Mouse (Mus musculus) naive thymus-derived CD4-positive, alpha-beta T cell, adult 2 months (primary cell): Measurements from ENCODE around the gene Dnajb3.
"Not testable (repeated sequence)": the region's sequence is repeated elsewhere in the genome, so short reads cannot be mapped to it uniquely, and the experiment has no call there.

ENCODE experiments used
- DNase-seq: peaks from one replicate; pipeline ENCODE4 v3.0.0-alpha.2; 2011; ENCODE audit warnings: low read depth

The Dnajb3 gene

DNA sequence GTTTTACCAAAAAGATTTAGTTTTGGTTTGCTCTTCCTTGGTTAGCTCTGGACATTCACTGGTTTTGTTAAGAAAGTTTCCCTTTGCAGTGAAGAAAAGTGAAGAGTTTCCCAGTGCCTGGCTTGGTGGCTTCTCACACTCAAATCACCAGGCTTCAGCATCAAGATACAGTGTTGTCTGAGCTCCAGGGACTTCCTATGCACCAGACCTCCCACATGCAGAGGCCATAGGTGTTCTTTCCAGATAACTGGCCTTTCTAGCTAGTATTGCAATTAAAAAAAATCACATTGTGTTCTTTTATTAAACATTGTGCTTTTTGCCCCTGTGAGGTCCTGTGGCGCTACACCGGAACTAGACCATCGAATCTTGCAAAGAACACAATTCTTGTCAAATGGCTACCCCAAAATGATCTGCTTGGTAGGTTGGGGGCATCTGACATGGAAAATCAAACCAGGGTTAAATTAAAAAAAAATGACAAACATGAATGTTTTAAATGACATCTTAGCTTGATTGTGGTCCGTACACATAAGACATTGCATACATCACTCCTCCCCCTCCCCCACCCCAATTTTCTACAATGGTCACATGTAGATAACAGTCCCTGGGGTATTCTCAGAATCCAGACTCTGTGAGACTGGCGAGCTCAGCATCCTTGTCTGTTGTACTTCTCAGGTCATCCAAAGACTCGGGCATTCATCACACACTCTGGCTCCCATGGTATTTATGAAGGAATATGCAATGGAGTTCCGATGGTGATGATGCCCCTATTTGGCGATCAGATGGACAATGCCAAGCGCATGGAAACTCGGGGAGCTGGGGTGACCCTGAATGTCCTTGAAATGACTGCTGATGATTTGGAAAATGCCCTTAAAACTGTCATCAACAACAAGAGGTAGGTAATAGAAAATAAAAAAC lies 10.1 kb upstream of the Dnajb3 start:
- peak; percentile 5 for DNase-seq

GRCm38 (mm10) chr1:88214462-88214952 lies 8.9 kb upstream of the Dnajb3 start:
- DNase-seq: peak; percentile 11

GRCm38 (mm10) chr1:88213766-88214461 lies 8.3 kb upstream of the Dnajb3 start:
- peak; percentile 13 for DNase-seq

DNA sequence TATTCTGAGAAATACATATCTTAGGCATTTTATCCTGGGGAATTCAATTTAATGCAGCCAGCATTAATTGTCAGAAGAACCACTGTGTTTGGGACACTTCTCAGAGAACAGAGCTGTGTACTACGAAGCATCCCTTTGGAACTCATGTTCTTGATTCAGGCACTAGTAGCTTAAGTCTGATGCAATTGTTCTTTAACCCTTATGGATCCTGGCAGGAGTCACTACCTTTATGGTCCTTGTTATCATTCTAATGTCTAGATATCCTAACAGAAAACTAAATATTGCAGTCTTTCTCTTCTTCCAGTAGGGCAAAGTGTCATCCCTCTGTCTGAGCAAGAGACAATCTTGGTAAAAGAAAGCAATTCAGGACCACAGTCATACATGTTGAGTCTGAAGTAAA lies 7.5 kb upstream of the Dnajb3 start:
- peak; percentile 6 for DNase-seq

GRCm38 (mm10) chr1:88212341-88213045 lies 6.9 kb upstream of the Dnajb3 start:
- DNase-seq: peak; percentile 5

- DNase-seq: peak; percentile 5
These were observed 6.2 kb upstream of the Dnajb3 start, which contains the start of gene Ugt1a1 for GRCm38 (mm10) chr1:88211812-88212211. Gene Ugt1a1, plus strand, starts transcription at chr1:88211959.

GRCm38 (mm10) chr1:88206843-88207479 lies 1.4 kb upstream of the Dnajb3 start:
- DNase-seq: no peak

- no peak for DNase-seq
These were observed 5.1 kb downstream of the Dnajb3 start, which contains the start of gene Ugt1a2 for GRCm38 (mm10) chr1:88200456-88200855. Gene Ugt1a2, plus strand, starts transcription at chr1:88200601.

DNA sequence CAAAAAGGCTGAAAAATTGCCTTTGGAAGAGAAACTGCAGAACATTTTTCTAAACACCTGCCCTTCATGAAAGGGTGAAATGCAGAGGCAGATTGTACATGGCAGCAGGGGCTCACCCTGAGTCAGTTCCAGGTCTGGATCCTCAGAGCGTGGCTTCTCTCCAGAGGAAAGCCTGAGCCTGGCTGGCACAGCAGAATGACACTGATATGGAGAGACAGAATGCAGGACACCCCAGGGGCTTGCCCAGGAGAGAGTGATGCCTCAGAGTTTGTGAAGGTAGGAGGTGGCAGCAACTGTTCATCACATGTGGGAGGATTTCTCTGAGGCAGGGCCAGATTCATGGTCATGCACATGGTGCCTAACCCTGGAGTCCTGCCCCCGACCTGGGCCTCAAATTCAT lies 5.6 kb downstream of the Dnajb3 start:
- no peak for DNase-seq

DNA sequence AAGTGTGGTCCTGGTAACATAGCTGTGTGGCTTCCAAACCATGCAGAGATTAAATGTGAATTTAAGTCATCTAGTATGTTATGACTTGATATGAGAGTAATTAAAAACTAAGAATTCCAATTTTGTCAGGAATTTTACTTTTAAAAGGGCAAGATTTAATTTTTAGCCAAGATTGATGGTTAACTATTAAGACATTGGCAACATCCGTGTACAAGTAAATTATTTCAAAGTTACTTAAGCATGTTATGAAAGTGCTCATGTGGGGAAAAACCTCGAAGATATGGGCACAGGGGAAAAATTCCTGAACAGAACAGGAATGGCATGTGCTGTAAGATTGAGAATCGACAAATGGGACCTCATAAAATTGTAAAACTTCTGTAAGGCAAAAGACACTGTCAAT lies 8.1 kb downstream of the Dnajb3 start:
- no peak for DNase-seq

GRCm38 (mm10) chr1:88195687-88196086 lies 9.9 kb downstream of the Dnajb3 start:
- DNase-seq: no peak

DNA sequence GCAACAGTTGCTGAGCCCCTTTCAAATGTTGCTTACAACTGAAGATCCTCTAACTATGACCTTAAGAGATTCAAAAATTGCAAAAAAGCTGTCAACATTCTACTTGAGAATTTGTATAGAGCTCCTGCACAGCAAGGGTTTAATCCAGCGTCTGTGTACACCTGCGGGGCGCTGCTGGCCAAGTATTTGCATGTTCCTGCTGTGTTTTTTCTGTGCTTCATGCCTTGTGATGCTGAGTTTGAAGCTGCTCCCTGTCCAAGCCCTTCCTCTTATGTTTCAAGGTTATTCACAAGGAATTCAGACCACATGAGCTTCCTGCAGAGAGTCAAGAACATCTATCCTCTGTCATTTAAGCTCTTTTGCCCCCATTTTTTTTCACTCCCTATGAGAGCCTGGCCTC lies 13.4 kb downstream of the Dnajb3 start:
- DNase-seq: no peak

- no peak for DNase-seq
These were observed 19.2 kb downstream of the Dnajb3 start for GRCm38 (mm10) chr1:88186325-88186935.

DNA sequence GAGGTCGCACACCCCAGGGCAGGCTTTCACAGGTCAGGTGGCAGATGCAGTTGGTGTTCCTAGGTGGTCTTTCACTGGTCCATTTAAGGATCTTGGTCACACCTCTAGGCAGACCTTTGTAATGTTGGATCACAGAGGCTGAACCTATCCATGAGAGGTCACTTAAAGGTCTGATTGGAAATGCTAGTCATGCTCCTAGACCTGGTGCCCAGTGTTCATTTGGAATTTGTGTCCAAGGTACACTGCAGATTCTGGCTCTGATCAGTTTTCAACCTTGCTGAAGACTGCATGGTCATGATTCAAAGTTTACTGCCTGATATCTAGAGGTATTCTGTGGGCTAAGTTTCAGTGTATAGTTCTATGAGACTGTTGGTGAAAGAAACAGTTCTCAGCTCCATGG lies 25.9 kb downstream of the Dnajb3 start:
- DNase-seq: no peak

- not testable (repeated sequence) for DNase-seq
These were observed 33.4 kb downstream of the Dnajb3 start for GRCm38 (mm10) chr1:88172190-88172589.

- DNase-seq: no peak
These were observed 39.9 kb downstream of the Dnajb3 start, which contains the start of gene Ugt1a5 for GRCm38 (mm10) chr1:88165711-88166110. Gene Ugt1a5, plus strand, starts transcription at chr1:88166012.

- DNase-seq: no peak
These were observed 47.2 kb downstream of the Dnajb3 start for GRCm38 (mm10) chr1:88158430-88158829.
